Mouse (Mus musculus): ENCODE measurements around the gene 2900011O08Rik.
"Not testable (repeated sequence)": the region's sequence is repeated elsewhere in the genome, so short reads cannot be mapped to it uniquely, and the experiment has no call there.

Gene 2900011O08Rik

DNA sequence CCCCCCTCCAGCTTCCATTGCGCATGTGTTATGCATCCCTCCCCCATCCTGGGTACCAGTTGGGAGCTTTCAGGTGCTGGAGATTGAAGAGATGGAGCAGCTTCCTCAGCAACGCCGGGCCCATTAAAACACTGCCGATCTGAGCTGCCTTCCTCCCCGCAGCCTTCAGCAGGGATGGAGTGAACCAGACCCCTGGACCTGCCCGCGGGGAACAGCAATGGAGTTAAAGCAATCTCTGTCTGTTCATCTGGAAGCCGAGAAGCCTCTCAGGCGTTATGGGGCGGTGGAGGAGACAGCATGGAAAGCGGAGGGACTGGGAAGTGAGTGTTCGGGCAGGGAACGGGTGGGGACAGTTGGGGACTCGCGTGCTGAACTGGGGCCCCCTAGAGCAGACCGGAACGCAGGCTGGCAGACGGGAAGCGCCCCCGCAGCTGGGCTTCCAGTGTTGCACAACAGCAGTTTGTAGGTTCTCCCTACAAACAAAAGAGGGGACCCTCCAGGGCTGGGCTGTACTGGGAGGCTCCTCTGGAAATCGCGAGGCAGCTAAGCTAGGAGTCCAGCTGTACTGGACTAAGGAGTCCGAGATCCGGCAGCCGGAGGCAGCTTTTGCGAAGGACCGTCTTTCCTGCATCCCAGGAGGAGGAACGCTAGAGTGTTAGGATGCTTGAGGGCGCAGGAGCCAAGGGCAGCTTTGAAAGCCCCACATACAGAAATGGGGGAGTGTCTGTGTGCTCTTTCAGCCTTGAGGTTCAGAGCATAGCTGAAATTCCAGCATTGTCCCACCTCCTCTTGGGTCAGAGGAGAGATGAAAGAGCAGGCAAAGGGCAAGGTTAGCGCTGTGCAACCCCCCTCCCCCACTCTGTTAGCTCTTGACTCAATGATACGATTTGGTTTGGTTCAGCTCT lies at the start of gene 2900011O08Rik, which contains the start of gene Ifitm7:
TSS of gene 2900011O08Rik (plus strand) at position 31 of the 905 bp plus-strand sequence.
TSS of gene Ifitm7 (minus strand) at position 315 of the 905 bp plus-strand sequence.
- DNase-seq, result peak; percentile 3

DNA sequence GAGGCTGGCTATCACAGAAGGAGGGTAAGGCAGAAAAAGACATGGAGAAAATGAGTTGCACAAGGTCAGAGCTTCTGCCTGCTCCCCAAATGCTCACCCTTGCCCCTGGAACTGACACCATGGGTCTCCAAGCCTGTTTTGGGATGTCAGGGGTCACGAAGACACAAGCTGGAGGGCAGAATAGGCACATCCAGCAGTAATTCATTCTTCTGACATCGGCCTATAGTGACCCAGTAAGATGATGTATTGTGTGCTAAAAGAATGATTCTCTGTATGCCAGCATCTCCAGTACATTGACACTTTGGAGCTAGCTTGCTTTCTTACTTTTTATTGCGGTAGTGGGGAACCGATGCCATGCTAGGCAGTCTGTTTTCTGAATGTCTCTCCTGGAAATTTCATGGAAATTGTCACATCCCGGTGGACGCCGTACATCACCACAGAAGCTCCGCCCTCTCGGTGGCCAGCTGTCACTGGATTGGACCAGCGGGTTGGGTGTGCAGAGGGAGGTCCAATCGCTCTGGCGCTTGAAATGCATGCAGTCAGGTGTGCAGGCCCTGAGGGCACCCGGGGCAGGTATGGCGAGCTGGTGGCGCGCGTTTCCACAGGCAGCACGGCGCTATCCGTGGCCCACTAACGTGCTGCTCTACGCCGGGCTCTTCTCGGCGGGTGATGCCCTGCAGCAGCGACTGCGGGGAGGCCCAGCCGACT lies 46.1 kb upstream of the 2900011O08Rik start:
- DNase-seq, result peak; percentile 88

- DNase-seq, result no peak
Observed at GRCm38 (mm10) chr16:13940847-13941395, 45.5 kb upstream of the 2900011O08Rik start.

- DNase-seq, result no peak
Observed at GRCm38 (mm10) chr16:13944178-13944577, 42.2 kb upstream of the 2900011O08Rik start.

- DNase-seq, result no peak
Observed at GRCm38 (mm10) chr16:13944752-13945151, 41.7 kb upstream of the 2900011O08Rik start.

DNA sequence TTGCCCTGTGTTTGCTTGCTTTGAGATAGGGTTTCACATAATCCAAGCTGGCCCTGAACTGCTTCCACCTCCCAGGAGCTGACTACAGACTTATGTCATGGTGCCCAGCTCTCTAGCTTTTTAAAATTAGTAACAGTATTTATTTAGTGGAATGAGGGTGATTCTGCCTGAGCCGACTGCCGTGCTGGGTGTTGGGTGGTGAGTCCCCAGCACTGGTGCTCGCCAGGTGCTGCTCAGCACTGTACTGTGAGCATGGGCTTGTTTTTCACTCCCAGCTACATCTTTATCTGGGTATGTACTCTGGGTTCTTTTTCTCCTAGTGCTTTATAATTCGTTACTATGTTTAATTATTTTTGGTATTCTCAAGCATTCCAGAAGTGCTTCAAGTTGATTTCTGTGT lies 41.3 kb upstream of the 2900011O08Rik start:
- no peak for DNase-seq

- no peak for DNase-seq
Observed at GRCm38 (mm10) chr16:13946306-13946705, 40.1 kb upstream of the 2900011O08Rik start.

- no peak for DNase-seq
Observed at GRCm38 (mm10) chr16:13951245-13951644, 35.2 kb upstream of the 2900011O08Rik start.

GRCm38 (mm10) chr16:13962053-13962452 lies 24.4 kb upstream of the 2900011O08Rik start:
- no peak for DNase-seq

DNA sequence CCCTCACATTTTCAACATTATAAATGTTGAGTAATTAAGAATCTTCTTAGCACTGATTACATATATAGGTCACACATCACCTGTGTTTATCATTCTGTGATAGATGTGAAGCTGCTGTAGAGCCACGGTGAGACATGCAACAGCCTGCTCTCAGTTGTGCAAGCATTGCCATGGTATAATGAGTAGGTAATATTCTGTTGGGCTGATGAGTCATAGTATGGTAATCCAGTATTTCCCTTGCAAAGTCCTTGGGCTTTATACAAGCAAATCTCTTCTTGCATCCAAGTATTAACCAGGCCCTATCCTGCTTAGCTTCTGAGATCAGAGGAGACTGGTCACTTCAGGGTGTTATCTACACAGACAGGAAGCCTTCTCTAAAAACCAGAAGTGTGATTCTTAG lies 17.3 kb upstream of the 2900011O08Rik start:
- DNase-seq, result no peak

GRCm38 (mm10) chr16:13972051-13972450 lies 14.4 kb upstream of the 2900011O08Rik start:
- DNase-seq, result no peak

DNA sequence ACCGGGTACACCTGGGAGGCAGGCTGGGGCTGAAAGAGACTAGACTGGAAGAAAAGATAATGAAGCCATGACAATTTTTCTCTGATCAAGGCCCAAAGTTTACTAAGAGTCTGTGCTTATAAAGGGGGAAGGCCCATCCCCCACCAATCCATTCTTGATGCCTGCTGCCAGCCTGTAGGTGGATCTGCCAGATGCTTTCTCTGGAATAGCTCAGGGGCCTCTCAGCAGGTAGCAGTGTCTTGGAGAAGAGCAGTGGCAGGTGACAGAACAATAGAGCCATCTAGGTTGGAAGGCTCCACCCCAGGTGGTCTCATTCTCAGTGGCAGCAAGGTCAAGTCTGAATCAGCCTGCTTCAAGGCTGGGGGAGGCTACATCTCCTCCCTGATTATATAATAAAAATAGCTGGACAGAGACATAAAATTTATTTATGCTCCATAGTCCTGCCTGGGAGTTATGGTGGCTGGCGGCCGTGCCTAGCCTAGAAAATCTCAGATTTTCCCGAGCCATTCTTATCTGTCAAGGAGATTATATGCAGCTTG lies 10.0 kb upstream of the 2900011O08Rik start:
- DNase-seq, result not testable (repeated sequence)

GRCm38 (mm10) chr16:13977026-13977425 lies 9.4 kb upstream of the 2900011O08Rik start:
- not testable (repeated sequence) for DNase-seq

DNA sequence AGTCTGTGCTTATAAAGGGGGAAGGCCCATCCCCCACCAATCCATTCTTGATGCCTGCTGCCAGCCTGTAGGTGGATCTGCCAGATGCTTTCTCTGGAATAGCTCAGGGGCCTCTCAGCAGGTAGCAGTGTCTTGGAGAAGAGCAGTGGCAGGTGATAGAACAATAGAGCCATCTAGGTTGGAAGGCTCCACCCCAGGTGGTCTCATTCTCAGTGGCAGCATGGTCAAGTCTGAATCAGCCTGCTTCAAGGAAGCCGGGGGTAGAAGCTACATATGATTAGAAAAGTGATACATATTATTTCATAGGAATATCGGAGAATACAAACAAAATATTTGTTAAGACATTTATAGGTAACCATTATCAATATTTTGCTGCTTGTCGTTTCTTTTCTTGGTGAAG lies 4.7 kb upstream of the 2900011O08Rik start:
- DNase-seq, result not testable (repeated sequence)

- DNase-seq, result no peak
Observed at GRCm38 (mm10) chr16:13983161-13983560, 3.2 kb upstream of the 2900011O08Rik start.

DNA sequence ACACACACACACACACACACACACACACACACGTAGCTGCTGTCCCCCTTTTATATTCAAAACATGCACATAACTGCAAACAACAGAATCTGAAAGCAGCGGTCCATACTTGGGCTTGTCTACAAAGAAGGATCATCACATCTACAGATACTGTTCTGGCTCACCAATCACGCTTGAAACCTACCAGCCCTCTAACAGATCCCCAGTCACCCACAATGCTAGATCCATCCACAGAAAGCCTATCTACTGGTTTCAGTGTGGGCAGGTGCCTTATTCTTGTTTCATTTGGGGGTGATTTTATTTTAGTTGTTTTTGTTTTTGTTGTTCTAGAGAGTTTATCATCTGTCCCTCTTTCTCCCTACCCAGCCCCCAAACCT lies 219 bp upstream of the 2900011O08Rik start:
- no peak for DNase-seq

DNA sequence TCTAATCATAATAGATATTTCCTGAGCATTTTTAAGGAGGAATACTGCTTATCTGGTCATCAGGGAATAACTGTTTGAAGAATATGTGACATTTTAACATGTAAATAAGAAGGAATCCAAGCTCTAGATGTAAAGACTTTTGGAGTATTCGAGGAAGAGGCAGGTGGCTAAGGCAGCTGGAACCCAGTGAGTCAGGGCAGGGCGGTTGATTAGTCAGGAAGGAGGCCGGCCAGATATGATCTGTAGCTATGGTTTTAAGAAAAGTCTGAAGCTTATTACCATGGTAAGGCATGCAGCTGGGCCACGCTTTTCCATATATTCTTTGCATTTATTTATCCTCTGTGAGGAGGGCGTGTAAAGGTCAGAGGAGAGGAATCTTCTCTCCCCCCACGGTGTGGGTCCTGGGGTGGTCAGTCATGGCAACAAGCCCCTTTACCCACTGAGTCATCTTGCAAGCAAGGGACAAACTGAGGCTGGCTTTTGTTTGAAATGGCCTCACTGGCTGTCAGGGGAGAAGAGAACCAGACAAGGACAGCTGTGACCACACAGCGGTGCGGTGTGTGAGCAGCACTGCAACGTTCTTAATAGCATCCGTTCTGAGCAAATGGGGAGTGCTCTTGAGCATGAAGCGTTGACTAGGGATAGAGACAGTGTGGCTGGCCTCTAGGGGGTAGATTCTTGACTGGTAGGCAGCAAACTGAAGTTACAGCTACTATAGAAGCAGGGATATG lies 6.3 kb downstream of the 2900011O08Rik start:
- no peak for DNase-seq

GRCm38 (mm10) chr16:13994076-13994475 lies 7.7 kb downstream of the 2900011O08Rik start:
- DNase-seq, result peak; percentile 34

DNA sequence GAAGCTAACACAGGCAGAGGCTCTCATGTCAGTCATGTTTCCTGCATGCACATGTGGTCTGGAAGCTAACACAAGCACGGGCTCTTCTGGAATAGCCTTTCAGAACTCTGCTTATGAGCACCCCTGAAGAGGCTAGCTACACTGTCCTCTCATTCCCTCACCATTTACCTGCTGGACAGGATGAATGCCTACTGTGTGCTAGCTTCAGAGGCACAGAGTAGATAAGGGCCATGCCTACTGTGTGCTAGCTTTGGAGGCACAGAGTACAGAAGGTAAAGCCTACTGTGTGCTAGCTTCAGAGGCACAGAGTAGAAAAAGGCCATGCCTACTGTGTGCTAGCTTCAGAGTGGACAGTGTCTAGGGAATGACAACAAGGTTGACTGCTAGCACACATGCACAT lies 8.1 kb downstream of the 2900011O08Rik start:
- DNase-seq, result no peak

- peak; percentile 54 for DNase-seq
Observed at GRCm38 (mm10) chr16:14003386-14004130, 17.2 kb downstream of the 2900011O08Rik start.

- DNase-seq, result peak; percentile 67
Observed at GRCm38 (mm10) chr16:14004170-14004569, 17.8 kb downstream of the 2900011O08Rik start.

GRCm38 (mm10) chr16:14004726-14005125 lies 18.3 kb downstream of the 2900011O08Rik start:
- DNase-seq, result peak; percentile 23

Measured in kidney, postnatal 14 days (tissue).